Mouse (Mus musculus): ENCODE measurements around the gene AI481877.

DNA sequence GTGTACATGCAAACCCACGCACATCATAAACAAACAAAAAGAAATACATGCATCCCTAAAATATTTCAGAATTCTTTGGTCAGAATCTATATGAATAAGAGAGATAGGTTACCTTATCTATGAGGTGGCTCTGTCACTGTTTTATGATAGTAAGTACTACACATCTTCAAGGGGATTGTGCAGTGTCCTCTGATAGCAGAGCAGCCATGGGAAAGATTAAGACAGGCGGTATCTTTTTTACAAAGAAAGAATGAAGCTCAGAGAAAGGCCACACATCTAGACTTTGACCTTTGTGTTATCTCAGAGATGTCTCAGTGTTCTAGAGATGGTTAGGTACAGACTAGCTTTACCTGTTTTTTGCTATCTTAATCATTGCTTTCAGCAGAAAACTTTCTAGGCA is 121.9 kb downstream of the AI481877 start:
- TF ChIP-seq CTCF (IDR thresholded peaks at IDR 0.05; ENCODE audit: borderline replicate concordance, extremely low read depth, insufficient read depth, insufficient read length) (no peak), POLR2A (IDR thresholded peaks at IDR 0.05; ENCODE audit: borderline replicate concordance, extremely low read depth, insufficient read depth, insufficient read length, poor library complexity, severe bottlenecking) (no peak)
